Mouse (Mus musculus) hindbrain, embryonic 11.5 days (tissue): ENCODE measurements around the gene Rock2. TPM values are rescaled to one million over a fixed set of nuclear protein-coding genes. Genes with fewer than 3 reads are reported as not detected.

ENCODE experiments used
- ATAC-seq: fragments of 200-750 bp; cut with Nextera tagmentation; 2 replicates; pipeline ENCODE4 v1.8.0; 2017; ENCODE audit warnings: mild to moderate bottlenecking, moderate TSS enrichment, moderate library complexity; ENCODE audit not compliant: low FRiP score
- DNase-seq: peaks from one replicate; pipeline ENCODE4 v3.0.0-alpha.2; 2015; ENCODE audit warnings: low spot score
- H3K27ac ChIP-seq: fragments of 300-500 bp; sonication (generic); 2 replicates; pipeline ENCODE4 v1.5.1; 2014; ENCODE audit warnings: mild to moderate bottlenecking, low read depth, low read length
- H3K27me3 ChIP-seq: fragments of 300-500 bp; sonication (generic); 2 replicates; pipeline ENCODE4 v1.6.1; 2014; ENCODE audit warnings: mild to moderate bottlenecking, low read length, moderate library complexity, mixed read lengths; ENCODE audit not compliant: control insufficient read depth, insufficient read depth
- H3K36me3 ChIP-seq: fragments of 300-500 bp; sonication (generic); 2 replicates; pipeline ENCODE4 v1.6.1; 2014; ENCODE audit warnings: mild to moderate bottlenecking, low read length, moderate library complexity, mixed read lengths; ENCODE audit not compliant: control insufficient read depth, insufficient read depth
- H3K4me1 ChIP-seq: fragments of 300-500 bp; sonication (generic); replicated peaks from 2 replicates; pipeline ENCODE4 v1.6.1; 2014; ENCODE audit warnings: low read length, mixed read lengths; ENCODE audit not compliant: control insufficient read depth, insufficient read depth
- H3K4me2 ChIP-seq: fragments of 300-500 bp; sonication (generic); replicated peaks from 2 replicates; pipeline ENCODE4 v1.6.1; 2014; ENCODE audit warnings: mild to moderate bottlenecking, low read depth, low read length
- H3K4me3 ChIP-seq: fragments of 300-500 bp; sonication (generic); 2 replicates; pipeline ENCODE4 v1.5.1; 2014; ENCODE audit warnings: low read depth, low read length
- H3K9ac ChIP-seq: fragments of 300-500 bp; sonication (generic); 2 replicates; pipeline ENCODE4 v1.6.1; 2014; ENCODE audit warnings: low read depth, low read length
- H3K9me3 ChIP-seq: fragments of 300-500 bp; sonication (generic); 2 replicates; pipeline ENCODE4 v1.6.1; 2016; ENCODE audit warnings: low read length; ENCODE audit not compliant: control insufficient read depth
- WGBS: fragments of 180-500 bp; shearing (Covaris S2); extraction: QIAGEN DNeasy Blood & Tissue Kit; methylation state at CpG from one replicate; pipeline ENCODE4 v1.1.7; 2014; 5-methylcytosine and 5-hydroxymethylcytosine counted together
- polyA plus RNA-seq: library from polyadenylated mRNA; unstranded; fragments of >200 nt; fragmentation: Nextera tagmentation; extraction: Ambion mirVana; gene quantifications from 2 replicates; pipeline ENCODE4 v1.2.1, GENCODE M21; 2014

Gene Rock2
- polyA plus RNA-seq, 1 experiment from 2014 or later: 17.9 TPM

- no peaks in the 10 kb centered on the region for H3K9me3 ChIP-seq
- no peak overlapping the region for H3K4me3 ChIP-seq
- no peaks in the 10 kb centered on the region for H3K36me3 ChIP-seq
- H3K4me2 ChIP-seq: no peak overlapping the region
- H3K27ac ChIP-seq: no peak overlapping the region
- H3K9ac ChIP-seq: no peak overlapping the region
- 87% methylated on average over 4 of the region's 4 CpGs for WGBS
- no peaks in the 10 kb centered on the region for H3K27me3 ChIP-seq
- DNase-seq (no peak), ATAC-seq (no peak)
- no peaks in the 10 kb centered on the region for H3K4me1 ChIP-seq
Measured at GRCm38 (mm10) chr12:16884534-16884933, 10.2 kb upstream of the Rock2 start.

GRCm38 (mm10) chr12:16886354-16886753 is 8.3 kb upstream of the Rock2 start:
- H3K4me2 ChIP-seq: no peak overlapping the region
- WGBS: 94% methylated on average over 6 of the region's 6 CpGs
- ATAC-seq: no peak

DNA sequence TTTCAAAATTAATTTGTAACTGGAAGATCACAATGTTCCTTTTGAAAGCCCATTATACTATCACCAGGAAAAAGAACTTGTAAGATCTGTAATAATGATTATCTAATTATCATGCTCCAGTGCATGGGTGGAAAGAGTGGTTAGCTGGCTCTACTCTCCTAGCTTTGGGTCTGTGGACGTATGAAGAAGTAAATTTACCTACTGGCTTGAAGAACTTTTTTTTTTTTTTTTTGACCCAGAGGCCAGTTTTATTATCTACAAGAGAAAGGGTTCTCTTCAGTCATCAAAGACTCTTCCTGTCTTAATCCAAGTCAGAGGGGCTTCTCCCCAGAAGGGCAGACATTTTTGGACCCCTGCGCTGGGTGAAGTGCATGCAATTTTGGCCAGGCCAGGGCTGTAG is 1.7 kb upstream of the Rock2 start:
- H3K27ac ChIP-seq: no peak overlapping the region
- H3K4me2 ChIP-seq: no peak overlapping the region
- H3K4me1 ChIP-seq: no peaks in the 10 kb centered on the region; the same call in 1 of the 2 replicates
- no peaks in the 10 kb centered on the region for H3K36me3 ChIP-seq
- no peak overlapping the region for H3K4me3 ChIP-seq
- H3K27me3 ChIP-seq: no peaks in the 10 kb centered on the region
- no peak overlapping the region for H3K9ac ChIP-seq
- ATAC-seq: no peak
- H3K9me3 ChIP-seq: no peaks in the 10 kb centered on the region
- no peak for DNase-seq
- WGBS: 80% methylated on average over 2 of the region's 2 CpGs

More at GRCm38 (mm10) chr12:16886354-16886753, 8.3 kb upstream of the Rock2 start:
- Histone ChIP-seq H3K27me3 (no peaks in the 10 kb centered on the region), H3K36me3 (no peaks in the 10 kb centered on the region), H3K4me3 (no peak overlapping the region), H3K4me1 (no peaks in the 10 kb centered on the region), H3K9ac (no peak overlapping the region), H3K9me3 (no peaks in the 10 kb centered on the region), H3K27ac (no peak overlapping the region)
- DNase-seq: no peak

GRCm38 (mm10) chr12:16893656-16894395 is 869 bp upstream of the Rock2 start:
- WGBS: 5% methylated on average over 18 of the region's 18 CpGs
- no peaks in the 10 kb centered on the region for H3K36me3 ChIP-seq
- ATAC-seq: no peak
- peak overlapping the region; percentile 57 for H3K4me2 ChIP-seq
- DNase-seq: no peak
- peak overlapping the region; percentile 93 for H3K4me3 ChIP-seq
- no peaks in the 10 kb centered on the region for H3K27me3 ChIP-seq
- H3K27ac ChIP-seq: peak overlapping the region; percentile 91
- peak overlapping the region; percentile 91 for H3K9ac ChIP-seq
- no peaks in the 10 kb centered on the region; the same call in 1 of the 2 replicates for H3K4me1 ChIP-seq
- no peaks in the 10 kb centered on the region for H3K9me3 ChIP-seq

DNA sequence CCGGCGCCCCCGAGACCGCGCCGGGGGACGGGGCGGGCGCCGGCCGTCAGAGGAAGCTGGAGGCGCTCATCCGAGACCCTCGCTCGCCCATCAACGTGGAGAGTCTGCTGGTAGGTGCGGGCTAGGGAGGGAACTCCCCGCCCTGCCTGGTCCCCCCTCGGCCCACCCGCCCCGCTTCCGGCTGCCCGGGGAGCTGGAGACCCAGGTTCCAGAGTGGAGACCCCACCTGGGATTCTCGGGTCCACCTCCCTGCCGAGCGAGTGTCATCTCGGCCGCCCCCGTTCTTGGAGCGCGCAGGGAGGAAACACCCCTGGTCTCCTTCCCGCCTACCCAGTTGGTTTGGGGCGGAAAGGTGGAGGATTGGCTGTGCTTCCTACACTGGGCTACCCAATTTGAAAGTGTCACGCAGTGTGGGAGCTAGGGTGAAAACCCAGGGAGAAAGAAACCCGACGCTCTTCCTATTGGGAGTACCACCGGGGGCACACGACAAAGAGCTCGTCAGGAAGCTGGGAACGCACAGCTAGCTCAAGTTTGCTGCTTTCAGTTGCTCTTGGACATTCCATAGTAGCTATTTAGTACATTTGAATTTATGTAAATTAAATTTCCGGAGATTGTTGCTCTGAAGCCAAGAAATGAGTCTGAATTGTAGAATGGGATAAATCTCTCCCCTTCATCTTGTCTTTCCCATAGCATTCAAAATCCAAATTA is 680 bp downstream of the Rock2 start:
- H3K4me1 ChIP-seq: no peaks in the 10 kb centered on the region; the same call in 1 of the 2 replicates
- peak; percentile 75 for ATAC-seq
- no peaks in the 10 kb centered on the region for H3K36me3 ChIP-seq
- no peaks in the 10 kb centered on the region for H3K27me3 ChIP-seq
- peak; percentile 63 for DNase-seq
- WGBS: under 1% methylated on average over 31 of the region's 41 CpGs
- peak overlapping the region; percentile 57 for H3K4me2 ChIP-seq
- peak overlapping the region; percentile 91 for H3K27ac ChIP-seq
- H3K9me3 ChIP-seq: no peaks in the 10 kb centered on the region
- peak overlapping the region; percentile 93 for H3K4me3 ChIP-seq
- peak overlapping the region; percentile 91 for H3K9ac ChIP-seq

GRCm38 (mm10) chr12:16896073-16896789 is 1.5 kb downstream of the Rock2 start:
- H3K9ac ChIP-seq: peak overlapping the region; percentile 91
- no peak for DNase-seq
- H3K4me3 ChIP-seq: peak overlapping the region; percentile 93
- no peaks in the 10 kb centered on the region for H3K36me3 ChIP-seq
- WGBS: 27% methylated on average over 8 of the region's 8 CpGs
- no peak overlapping the region for H3K27ac ChIP-seq
- H3K9me3 ChIP-seq: no peaks in the 10 kb centered on the region
- no peak for ATAC-seq
- peak overlapping the region; percentile 57 for H3K4me2 ChIP-seq
- no peaks in the 10 kb centered on the region for H3K27me3 ChIP-seq
- H3K4me1 ChIP-seq: no peaks in the 10 kb centered on the region; the same call in 1 of the 2 replicates

DNA sequence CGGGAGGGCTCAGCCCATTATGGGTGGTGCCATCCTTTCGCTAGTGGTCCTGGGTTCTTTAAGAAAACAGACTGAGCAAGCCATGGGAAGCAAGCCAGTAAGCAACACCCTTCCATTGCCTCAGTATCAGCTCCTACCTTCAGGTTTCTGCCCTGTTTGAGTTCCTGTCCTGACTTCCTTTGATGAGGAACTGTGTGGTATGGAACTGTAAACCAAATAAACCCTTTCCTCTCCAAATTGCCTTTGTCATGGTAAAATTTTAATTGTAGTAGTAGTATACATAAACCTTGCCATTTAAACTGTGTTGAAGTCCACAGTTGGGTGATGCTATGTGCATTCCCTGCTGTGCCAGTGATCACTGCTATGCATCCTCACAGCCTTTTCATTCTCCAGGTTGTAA is 2.5 kb downstream of the Rock2 start:
- H3K4me1 ChIP-seq: no peaks in the 10 kb centered on the region; the same call in 1 of the 2 replicates
- no peak overlapping the region for H3K27ac ChIP-seq
- 88% methylated on average over 2 of the region's 2 CpGs for WGBS
- no peak overlapping the region for H3K9ac ChIP-seq
- no peaks in the 10 kb centered on the region for H3K36me3 ChIP-seq
- H3K27me3 ChIP-seq: no peaks in the 10 kb centered on the region
- DNase-seq: no peak
- no peak for ATAC-seq
- no peak overlapping the region for H3K4me2 ChIP-seq
- H3K4me3 ChIP-seq: no peak overlapping the region
- no peaks in the 10 kb centered on the region for H3K9me3 ChIP-seq

- no peak for ATAC-seq
Measured at GRCm38 (mm10) chr12:16898221-16898620, 3.5 kb downstream of the Rock2 start.

More at GRCm38 (mm10) chr12:16898221-16898620, 3.5 kb downstream of the Rock2 start:
- Histone ChIP-seq H3K4me3 (no peak overlapping the region), H3K27me3 (no peaks in the 10 kb centered on the region), H3K4me2 (no peak overlapping the region), H3K36me3 (no peaks in the 10 kb centered on the region), H3K9me3 (no peaks in the 10 kb centered on the region), H3K4me1 (no peaks in the 10 kb centered on the region; the same call in 1 of the 2 replicates), H3K27ac (no peak overlapping the region), H3K9ac (no peak overlapping the region)
- DNase-seq: no peak
- WGBS: 51% methylated on average over 2 of the region's 2 CpGs
